Mouse (Mus musculus): Measurements from ENCODE around the gene Ackr1.

GRCm38 (mm10) chr1:173322249-173322627, 11.3 kb downstream of the Ackr1 start:
- TF ChIP-seq CTCF (conservative IDR thresholded peaks at IDR 0.05; ENCODE audit: low read length) (no peak), POU5F1 (IDR thresholded peaks at IDR 0.05; ENCODE audit: borderline replicate concordance, low read length) (no peak)

Data from E14TG2a.4 (cell line).